In genomic region chr4:131253443-131253817, GRCm38 (mm10) we compare ENCODE assay signal across 8 mouse cellular contexts.
DNase-seq lines count a peak whose midpoint lies in the region; ATAC-seq lines count a peak whose summit lies in the region.

No protein-coding gene starts in this region.

- H3K4me3 ChIP-seq in hindbrain, embryonic 10.5 days: peak overlapping the region; percentile 44
- no peak overlapping the region for H3K4me3 ChIP-seq in hindbrain, embryonic 11.5 days (ENCODE audit: low read depth, low read length)
- H3K4me3 ChIP-seq in embryonic facial prominence, embryonic 14.5 days (ENCODE audit: low read depth, low read length): peak overlapping the region; percentile 25
- no peak overlapping the region for H3K4me3 ChIP-seq in hindbrain, embryonic 15.5 days
- no peak overlapping the region for H3K4me3 ChIP-seq in midbrain, embryonic 15.5 days

- 6% methylated on average over 8 of the region's 8 CpGs for WGBS in hindbrain, embryonic 10.5 days
- WGBS in hindbrain, embryonic 11.5 days: 6% methylated on average over 8 of the region's 8 CpGs
- 6% methylated on average over 8 of the region's 8 CpGs for WGBS in embryonic facial prominence, embryonic 14.5 days
- 6% methylated on average over 8 of the region's 8 CpGs for WGBS in hindbrain, embryonic 15.5 days
- 6% methylated on average over 8 of the region's 8 CpGs for WGBS in midbrain, embryonic 15.5 days

- H3K36me3 ChIP-seq in hindbrain, embryonic 10.5 days: no peaks in the 10 kb centered on the region
- no peaks in the 10 kb centered on the region for H3K36me3 ChIP-seq in hindbrain, embryonic 11.5 days (ENCODE audit: control insufficient read depth, insufficient read depth, low read length)
- no peaks in the 10 kb centered on the region for H3K36me3 ChIP-seq in embryonic facial prominence, embryonic 14.5 days (ENCODE audit: control insufficient read depth, insufficient read depth, low read length)
- no peaks in the 10 kb centered on the region for H3K36me3 ChIP-seq in hindbrain, embryonic 15.5 days
- H3K36me3 ChIP-seq in midbrain, embryonic 15.5 days (replicated peaks): no peaks in the 10 kb centered on the region

- H3K4me2 ChIP-seq in hindbrain, embryonic 11.5 days (replicated peaks; ENCODE audit: low read depth, low read length): no peak overlapping the region
- peak overlapping the region; percentile 53; the same call in 1 of the 2 replicates for H3K4me2 ChIP-seq in embryonic facial prominence, embryonic 14.5 days (ENCODE audit: low read depth, low read length)
- peak overlapping the region; percentile 47 for H3K4me2 ChIP-seq in hindbrain, embryonic 15.5 days
- H3K4me2 ChIP-seq in midbrain, embryonic 15.5 days: peak overlapping the region; percentile 39

- H3K27ac ChIP-seq in hindbrain, embryonic 10.5 days: peak overlapping the region; percentile 25; the same call in 1 of the 2 replicates
- no peak overlapping the region for H3K27ac ChIP-seq in hindbrain, embryonic 11.5 days (ENCODE audit: low read depth, low read length)
- H3K27ac ChIP-seq in embryonic facial prominence, embryonic 14.5 days (replicated peaks; ENCODE audit: low read depth, low read length): no peak overlapping the region
- no peak overlapping the region for H3K27ac ChIP-seq in hindbrain, embryonic 15.5 days (replicated peaks)
- H3K27ac ChIP-seq in midbrain, embryonic 15.5 days: no peak overlapping the region

- H3K9ac ChIP-seq in hindbrain, embryonic 11.5 days (ENCODE audit: low read depth, low read length): no peak overlapping the region
- no peak overlapping the region for H3K9ac ChIP-seq in embryonic facial prominence, embryonic 14.5 days (ENCODE audit: low read depth, low read length)
- no peak overlapping the region for H3K9ac ChIP-seq in hindbrain, embryonic 15.5 days
- H3K9ac ChIP-seq in midbrain, embryonic 15.5 days: no peak overlapping the region

- peaks cover 28% of the 10 kb centered on the region for H3K27me3 ChIP-seq in hindbrain, embryonic 10.5 days (ENCODE audit: insufficient read depth, poor library complexity, severe bottlenecking)
- H3K27me3 ChIP-seq in hindbrain, embryonic 11.5 days (ENCODE audit: control insufficient read depth, insufficient read depth, low read length): no peaks in the 10 kb centered on the region
- H3K27me3 ChIP-seq in embryonic facial prominence, embryonic 14.5 days (replicated peaks; ENCODE audit: control insufficient read depth, insufficient read depth, low read length): peaks cover 4% of the 10 kb centered on the region; the same call in 1 of the 2 replicates
- H3K27me3 ChIP-seq in hindbrain, embryonic 15.5 days: peaks cover 4% of the 10 kb centered on the region; the same call in 1 of the 2 replicates
- H3K27me3 ChIP-seq in midbrain, embryonic 15.5 days (replicated peaks): no peaks in the 10 kb centered on the region

- no peak for ATAC-seq in hindbrain, embryonic 11.5 days (ENCODE audit: low FRiP score)
- no peak for ATAC-seq in embryonic facial prominence, embryonic 14.5 days (ENCODE audit: low read depth)
- ATAC-seq in hindbrain, embryonic 15.5 days (ENCODE audit: low FRiP score, low read depth): no peak
- ATAC-seq in midbrain, embryonic 15.5 days (replicated peaks): no peak

- peaks cover 20% of the 10 kb centered on the region for H3K4me1 ChIP-seq in hindbrain, embryonic 10.5 days (replicated peaks)
- no peaks in the 10 kb centered on the region for H3K4me1 ChIP-seq in hindbrain, embryonic 11.5 days (replicated peaks; ENCODE audit: control insufficient read depth, insufficient read depth, low read length)
- no peaks in the 10 kb centered on the region for H3K4me1 ChIP-seq in embryonic facial prominence, embryonic 14.5 days (ENCODE audit: control insufficient read depth, insufficient read depth, low read length)
- H3K4me1 ChIP-seq in hindbrain, embryonic 15.5 days (replicated peaks): peaks cover 10% of the 10 kb centered on the region
- peaks cover 8% of the 10 kb centered on the region; the same call in 1 of the 2 replicates for H3K4me1 ChIP-seq in midbrain, embryonic 15.5 days

- no peaks in the 10 kb centered on the region for H3K9me3 ChIP-seq in hindbrain, embryonic 10.5 days
- no peaks in the 10 kb centered on the region for H3K9me3 ChIP-seq in hindbrain, embryonic 11.5 days (ENCODE audit: control insufficient read depth, low read length)
- H3K9me3 ChIP-seq in embryonic facial prominence, embryonic 14.5 days (ENCODE audit: control insufficient read depth, low read length): no peaks in the 10 kb centered on the region
- no peaks in the 10 kb centered on the region for H3K9me3 ChIP-seq in hindbrain, embryonic 15.5 days
- no peaks in the 10 kb centered on the region for H3K9me3 ChIP-seq in midbrain, embryonic 15.5 days

- no peak for DNase-seq in hindbrain, embryonic 10.5 days (ENCODE audit: low spot score)
- no peak for DNase-seq in hindbrain, embryonic 11.5 days (ENCODE audit: low spot score)
- no peak for DNase-seq in embryonic facial prominence, embryonic 14.5 days (ENCODE audit: low spot score)
- no peak for DNase-seq in layer of hippocampus, adult 9-10 months (ENCODE audit: low spot score)
- no peak for DNase-seq in cerebellum, adult 8-10 months
- DNase-seq in spleen, postnatal 10 days (ENCODE audit: low spot score in 2 of 2): no peak

Comparison
In these comparisons a context has a peak if more than half of its experiments do, and no peak if none do; other contexts are left out.
1. H3K4me3 ChIP-seq: peak in hindbrain, embryonic 10.5 days (single experiment) and embryonic facial prominence, embryonic 14.5 days (single experiment); none in hindbrain, embryonic 11.5 days (single experiment), hindbrain, embryonic 15.5 days (single experiment) and midbrain, embryonic 15.5 days (single experiment).